Mouse (Mus musculus) 3T3-L1 (cell line): ENCODE results near the gene Cutal.
A peak's percentile ranks its signal among the peaks of the same experiment; 100 is the strongest.

Experiments
- DNase-seq: peaks from one replicate; pipeline ENCODE4 v3.0.0-alpha.2; 2015; ENCODE audit warnings: low read depth, low spot score

Gene Cutal

GRCm38 (mm10) chr2:34883190-34883589 is 9.0 kb downstream of the Cutal start:
- DNase-seq, result no peak

- no peak for DNase-seq
Observed at GRCm38 (mm10) chr2:34884186-34884585, 10.0 kb downstream of the Cutal start.

DNA sequence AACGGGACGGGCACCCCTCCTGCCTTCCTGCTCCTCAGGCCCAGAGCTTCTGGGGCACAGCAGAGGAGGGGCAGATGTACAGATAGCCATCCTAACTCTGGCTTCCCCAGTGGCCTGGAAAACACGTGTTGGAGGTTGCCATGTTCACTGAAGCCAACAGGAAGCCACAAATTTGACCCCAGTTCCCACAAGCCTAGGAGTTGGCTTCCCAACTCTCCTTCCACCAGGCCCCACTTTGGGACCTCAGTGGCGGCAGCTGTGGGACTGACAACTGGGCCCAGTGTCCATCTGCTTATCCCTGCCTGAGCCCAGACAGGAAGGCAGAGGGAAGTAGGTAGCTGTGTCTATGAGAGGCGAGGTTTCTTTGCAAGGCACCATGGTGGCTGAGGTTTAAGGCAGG is 19.8 kb downstream of the Cutal start:
- no peak for DNase-seq

GRCm38 (mm10) chr2:34895503-34896113 is 21.4 kb downstream of the Cutal start:
- no peak for DNase-seq

- DNase-seq, result no peak
Observed at GRCm38 (mm10) chr2:34896821-34897460, 22.7 kb downstream of the Cutal start.

DNA sequence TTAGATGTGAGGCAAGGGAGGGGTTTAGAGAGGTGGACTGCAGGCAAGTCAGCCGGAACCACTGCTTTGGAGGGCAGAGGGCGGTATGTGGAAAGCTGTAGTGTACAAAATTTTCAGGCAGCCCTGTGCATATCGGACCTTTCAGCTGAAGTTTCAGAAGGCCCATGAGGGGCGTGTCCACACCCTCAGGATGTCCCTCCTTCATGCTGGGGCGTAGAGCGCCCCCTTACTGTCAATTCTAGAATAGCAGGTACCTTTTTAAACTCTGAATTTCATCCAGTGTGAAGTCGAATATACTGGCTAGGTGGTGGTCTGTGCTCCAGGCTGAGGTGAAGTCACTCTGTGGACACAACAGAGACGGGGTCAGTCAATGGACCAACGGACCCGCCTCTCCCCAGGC is 23.6 kb downstream of the Cutal start:
- peak; percentile 74 for DNase-seq

DNA sequence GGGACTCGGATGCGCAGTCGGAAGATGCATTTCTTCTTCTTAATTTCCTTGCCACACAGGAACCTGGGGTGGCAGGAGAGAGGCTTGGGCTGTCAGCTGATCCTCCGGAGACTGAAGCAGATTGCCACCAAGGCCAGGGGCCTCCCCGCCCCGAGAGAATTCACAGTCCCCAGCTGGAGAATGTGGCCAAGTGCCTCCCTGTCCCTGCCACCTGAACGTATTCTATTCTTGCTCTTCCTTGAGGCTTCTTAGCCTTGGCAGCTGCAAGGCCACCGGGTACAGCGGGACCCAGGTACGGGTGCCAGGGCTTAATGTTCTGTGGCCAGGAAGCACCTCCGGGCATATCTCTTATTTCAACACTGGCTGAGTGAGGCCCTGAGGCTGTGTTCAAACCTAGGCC is 25.5 kb downstream of the Cutal start:
- DNase-seq, result no peak

- no peak for DNase-seq
Observed at GRCm38 (mm10) chr2:34900412-34900811, 26.2 kb downstream of the Cutal start.

DNA sequence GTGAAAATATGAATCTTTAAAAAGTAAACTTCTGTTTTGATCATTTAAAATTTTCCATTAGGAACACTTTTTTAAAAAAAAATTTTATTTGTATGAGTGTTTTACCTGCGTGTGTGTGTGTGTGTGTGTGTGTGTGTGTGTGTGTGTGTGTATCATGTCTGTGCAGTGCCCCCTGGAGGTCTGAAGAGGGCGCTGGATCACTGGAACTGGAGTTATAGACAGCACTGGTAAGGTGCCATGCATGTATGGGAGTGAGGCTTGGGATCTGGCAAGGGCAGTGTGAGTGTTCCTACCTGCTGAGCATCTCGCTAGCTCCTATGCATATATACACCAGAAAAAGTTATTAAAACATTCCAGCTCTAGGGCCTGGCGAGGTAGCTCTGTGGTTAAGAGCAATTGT is 27.5 kb downstream of the Cutal start:
- DNase-seq, result no peak

GRCm38 (mm10) chr2:34902731-34903130 is 28.5 kb downstream of the Cutal start:
- peak; percentile 49 for DNase-seq

DNA sequence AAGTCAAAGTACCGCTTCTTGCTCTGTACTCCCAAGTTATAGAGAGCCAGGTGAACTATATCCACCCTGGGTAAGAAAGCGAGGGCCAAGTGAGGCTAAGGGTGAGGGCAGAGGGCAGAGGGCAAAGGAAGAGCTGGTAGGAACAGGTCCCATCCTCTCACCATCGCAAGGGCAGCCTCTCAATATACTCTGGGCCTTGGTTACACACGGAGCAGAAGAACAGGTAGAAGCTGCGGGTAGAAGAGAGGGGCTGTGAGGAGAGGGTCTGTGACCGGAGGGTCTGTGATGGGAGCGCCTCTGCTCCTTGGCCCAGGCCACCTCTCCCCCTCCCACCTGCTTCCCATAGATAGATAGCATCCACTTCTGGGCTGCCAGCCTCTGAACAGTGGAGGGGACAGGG is 29.0 kb downstream of the Cutal start:
- no peak for DNase-seq

- DNase-seq, result peak; percentile 20
Observed at GRCm38 (mm10) chr2:34903652-34904405, 29.6 kb downstream of the Cutal start.

DNA sequence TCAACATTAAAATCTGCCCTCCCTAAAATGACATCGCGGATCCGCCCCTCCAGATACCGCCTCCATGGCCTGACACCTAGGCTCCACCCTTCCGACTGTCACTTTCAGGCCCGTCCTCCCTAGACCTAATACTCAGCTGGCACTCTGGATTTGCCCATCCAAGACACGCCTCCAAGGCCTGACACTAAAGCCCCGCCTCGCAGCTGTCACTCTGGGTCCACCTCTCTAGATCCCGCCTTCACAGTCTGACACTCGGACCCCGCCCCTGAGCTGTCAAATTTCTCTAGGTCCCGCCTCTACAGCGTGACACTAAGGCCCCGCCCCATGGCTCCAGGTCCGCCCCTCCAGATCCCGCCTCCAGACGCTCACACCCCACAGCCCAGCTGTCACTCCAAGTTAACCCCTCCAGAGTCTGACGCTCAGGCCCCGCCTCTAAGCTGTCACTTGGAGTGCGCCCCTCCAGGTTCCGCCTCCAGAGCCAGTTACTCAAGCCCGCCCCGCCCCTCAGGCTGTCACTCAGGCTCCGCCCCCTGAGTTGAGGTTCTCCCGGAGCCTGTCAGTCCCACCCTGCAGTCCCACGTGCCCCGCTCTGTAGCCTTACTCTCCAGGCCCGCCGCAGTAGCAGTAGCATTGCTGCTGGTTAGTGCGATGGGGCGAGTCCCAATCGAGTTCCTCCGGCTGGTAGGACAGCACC is 30.8 kb downstream of the Cutal start:
- peak; percentile 99 for DNase-seq

DNA sequence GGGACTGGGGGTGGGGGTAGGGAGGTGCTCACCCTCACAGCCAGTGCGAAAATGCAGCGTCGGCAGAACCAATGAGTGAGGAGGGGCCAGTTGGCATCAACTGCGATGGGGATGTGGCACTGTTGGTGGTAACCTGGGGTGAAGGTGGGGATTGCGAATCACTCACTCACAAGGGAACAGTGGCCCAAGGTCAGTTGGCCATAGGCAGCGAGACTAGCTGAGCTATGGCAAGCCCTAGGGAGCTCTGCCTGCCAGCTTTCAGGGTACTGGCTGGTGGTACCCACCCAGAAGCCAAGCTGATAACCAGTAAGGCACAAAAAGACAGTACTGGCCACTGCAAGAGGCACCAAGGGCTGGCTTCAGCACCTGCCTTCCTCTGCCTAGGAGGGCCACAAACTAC is 32.2 kb downstream of the Cutal start:
- DNase-seq, result no peak

GRCm38 (mm10) chr2:34906861-34907604 is 32.8 kb downstream of the Cutal start:
- DNase-seq, result peak; percentile 22

- no peak for DNase-seq
Observed at GRCm38 (mm10) chr2:34909719-34910118, 35.5 kb downstream of the Cutal start.

DNA sequence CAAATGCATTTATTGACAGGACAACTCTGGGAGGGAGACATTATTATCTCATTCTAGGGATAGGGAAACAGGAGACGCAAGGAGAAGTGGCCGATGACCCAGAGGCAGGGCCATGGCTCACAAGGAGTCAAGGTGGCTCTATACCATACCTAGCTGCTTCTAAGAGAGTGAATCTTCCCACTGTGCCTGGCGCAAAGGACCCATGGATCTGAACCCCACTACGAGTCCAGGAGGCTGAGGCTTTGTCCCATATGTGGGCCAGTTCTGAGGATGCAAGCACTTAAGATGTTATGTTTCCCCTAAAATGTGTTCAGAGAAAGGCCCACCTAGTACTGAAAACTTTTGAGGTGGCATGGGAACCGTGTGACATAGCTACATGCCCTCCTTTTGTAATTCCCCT is 37.7 kb downstream of the Cutal start:
- no peak for DNase-seq

- no peak for DNase-seq
Observed at GRCm38 (mm10) chr2:34912613-34913012, 38.4 kb downstream of the Cutal start.

- no peak for DNase-seq
Observed at GRCm38 (mm10) chr2:34913218-34914068, 39.2 kb downstream of the Cutal start, which contains the start of gene Phf19. Gene Phf19 (minus strand): TSS chr2:34914026.

DNA sequence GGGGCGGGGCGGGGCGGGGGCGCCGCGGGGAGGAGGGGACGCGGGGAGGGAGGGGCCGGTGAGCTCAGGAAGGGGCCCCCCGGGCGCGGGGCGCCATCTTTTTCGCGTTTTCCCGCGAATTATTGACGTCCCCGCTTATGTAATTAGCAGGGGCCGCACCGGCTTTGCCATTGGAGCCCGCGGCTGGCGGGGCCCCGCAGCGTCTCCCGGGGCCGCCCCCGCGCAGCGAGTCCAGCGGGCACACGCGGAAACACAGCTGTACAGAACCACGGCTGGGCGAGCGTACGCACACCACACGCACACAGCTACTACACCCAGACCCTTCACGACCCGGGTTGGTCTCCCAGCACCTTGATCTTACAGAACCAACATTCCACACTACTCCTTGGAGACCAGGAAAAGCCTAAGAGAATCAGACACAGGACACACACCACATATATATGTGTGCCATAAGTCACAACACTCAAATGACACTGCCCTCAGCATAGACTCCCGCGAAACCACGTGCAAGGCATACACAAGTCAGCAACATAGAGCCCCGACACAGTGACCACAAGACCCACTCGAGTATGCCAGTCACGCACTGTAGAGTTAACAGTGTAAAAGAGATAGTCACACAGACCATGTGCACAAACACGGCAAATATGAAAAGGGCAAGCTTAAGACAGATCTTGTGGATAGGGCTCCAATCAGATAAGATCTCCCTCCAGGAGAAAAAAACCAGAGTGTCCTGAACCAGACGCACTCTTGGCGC is 40.0 kb downstream of the Cutal start:
- no peak for DNase-seq
